Mouse (Mus musculus) cortical plate, adult 2 months (tissue): ENCODE results near the gene Emc9.

Experiments used
- CTCF ChIP-seq: fragments of 200-500 bp; IDR thresholded peaks from 2 replicates; pipeline ENCODE4 v1.5.1; 2011; ENCODE audit warnings: mild to moderate bottlenecking, control low read depth, low read length; ENCODE audit not compliant: insufficient read depth; ENCODE audit errors: extremely low read depth
- POLR2A ChIP-seq: fragments of 200-500 bp; IDR thresholded peaks from 2 replicates; pipeline ENCODE4 v1.6.1; 2011; ENCODE audit warnings: mild to moderate bottlenecking, low read length, control low read depth; ENCODE audit not compliant: insufficient read depth; ENCODE audit errors: extremely low read depth

- no peak for TF ChIP-seq CTCF
- TF ChIP-seq POLR2A, result no peak
Observed at GRCm38 (mm10) chr14:55555788-55556187, 29.3 kb downstream of the Emc9 start.
